Mouse (Mus musculus): ENCODE measurements around the gene Top2a.
A peak's percentile ranks its signal among the peaks of the same experiment; 100 is the strongest.

The Top2a gene

GRCm38 (mm10) chr11:98949958-98950460 is 74.0 kb downstream of the Top2a start:
- no peak for DNase-seq (ENCODE audit: low spot score)

DNA sequence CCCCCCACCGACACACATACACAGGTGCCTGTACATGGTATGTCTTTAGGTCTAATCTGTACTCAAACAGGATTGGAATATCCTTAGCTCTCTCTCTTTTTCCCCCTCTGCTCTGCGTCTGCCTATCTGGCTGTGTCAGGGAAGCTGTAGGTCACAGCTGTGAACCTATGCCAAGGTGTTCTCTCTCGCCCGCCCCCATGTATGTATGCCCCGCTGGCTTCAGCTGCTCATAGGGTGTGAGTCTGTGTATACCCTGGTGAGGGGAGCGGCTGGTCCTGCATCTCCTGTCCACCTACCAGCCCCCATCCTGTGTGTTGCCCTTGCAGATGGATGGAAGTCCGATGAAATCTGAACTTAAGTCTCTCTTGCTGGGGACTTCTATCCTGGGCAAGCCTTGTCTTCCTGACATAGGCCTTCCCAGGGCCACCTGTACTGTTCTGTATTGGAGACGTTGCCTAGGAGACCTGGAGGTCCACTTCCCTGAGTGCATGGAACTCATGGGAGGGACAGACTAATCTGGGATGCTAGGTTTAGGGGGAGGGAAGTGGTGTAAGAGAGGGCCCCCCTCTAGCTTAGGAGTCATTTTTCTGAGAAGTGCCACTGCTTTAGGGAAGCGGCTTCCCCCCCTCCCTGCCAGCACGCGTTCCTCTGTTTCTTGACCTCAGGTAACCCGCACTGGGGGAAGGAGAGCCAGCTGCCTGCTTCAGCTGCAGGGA is 74.6 kb downstream of the Top2a start:
- no peak for DNase-seq (ENCODE audit: low spot score)

DNA sequence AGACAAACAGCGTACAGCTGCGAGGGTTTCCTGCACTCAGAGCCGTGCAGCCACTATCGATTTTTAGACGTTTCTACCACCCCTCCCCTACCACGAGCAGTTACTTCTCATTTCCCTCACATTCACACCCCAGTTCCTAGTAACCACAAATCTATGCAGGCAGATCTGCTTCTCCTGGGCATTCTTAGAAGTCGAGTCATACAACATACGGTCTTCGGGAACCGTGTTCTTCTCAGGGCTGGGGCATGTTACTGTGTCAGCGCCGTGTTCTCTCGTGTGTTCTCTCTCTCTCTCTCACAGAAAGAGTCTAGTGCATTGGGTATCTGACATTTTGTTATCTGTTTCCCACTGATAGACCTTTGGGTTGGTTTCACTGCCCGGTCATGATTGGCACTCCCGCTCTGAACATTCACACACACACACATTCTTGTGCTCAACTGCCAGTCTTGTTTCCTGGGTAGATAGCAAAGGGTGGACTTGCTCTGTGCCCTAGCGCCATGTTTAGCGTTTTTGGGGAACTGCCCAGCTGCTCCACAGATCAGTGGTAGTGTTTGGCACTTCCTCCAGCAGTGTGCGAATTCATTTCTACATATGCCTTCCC is 75.9 kb downstream of the Top2a start:
- peak; percentile 48 for DNase-seq (ENCODE audit: low spot score)

- no peak for DNase-seq (ENCODE audit: low spot score)
Measured at GRCm38 (mm10) chr11:98945605-98945977, 78.4 kb downstream of the Top2a start.

- no peak for DNase-seq (ENCODE audit: low spot score)
Measured at GRCm38 (mm10) chr11:98944897-98945604, 78.9 kb downstream of the Top2a start.

GRCm38 (mm10) chr11:98943741-98944461 is 80.1 kb downstream of the Top2a start:
- DNase-seq (ENCODE audit: low spot score), result no peak

Measured in c-Kit-positive CD71-positive TER-119-positive erythroid progenitor cells, embryonic 14.5 days (primary cell).